Mouse (Mus musculus) spleen, adult 12 weeks (tissue): ENCODE data around the gene Usp5.

Source experiments
- DNase-seq: peaks from one replicate; pipeline ENCODE4 v3.0.0; 2022; ENCODE audit warnings: low spot score

Gene Usp5

DNA sequence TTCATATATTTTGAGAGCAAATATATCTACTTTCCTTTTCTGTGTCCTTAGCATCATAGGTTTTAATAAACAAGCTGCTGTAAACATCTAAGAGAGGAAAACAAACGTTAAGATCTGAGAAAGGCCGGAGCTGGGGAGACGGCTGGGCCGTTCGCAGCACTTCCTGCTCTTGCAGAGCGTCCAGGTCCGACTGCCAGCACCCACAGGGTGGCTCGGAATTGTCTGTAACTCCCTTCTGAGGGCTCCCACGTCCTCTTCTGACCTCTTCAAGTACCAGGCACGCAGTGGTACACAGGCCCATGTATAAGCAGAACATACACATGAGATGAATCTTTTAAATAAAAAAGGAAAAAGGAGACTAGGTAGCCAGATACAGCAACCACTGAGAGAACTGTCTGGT lies 41.6 kb downstream of the Usp5 start:
- DNase-seq, result no peak

DNA sequence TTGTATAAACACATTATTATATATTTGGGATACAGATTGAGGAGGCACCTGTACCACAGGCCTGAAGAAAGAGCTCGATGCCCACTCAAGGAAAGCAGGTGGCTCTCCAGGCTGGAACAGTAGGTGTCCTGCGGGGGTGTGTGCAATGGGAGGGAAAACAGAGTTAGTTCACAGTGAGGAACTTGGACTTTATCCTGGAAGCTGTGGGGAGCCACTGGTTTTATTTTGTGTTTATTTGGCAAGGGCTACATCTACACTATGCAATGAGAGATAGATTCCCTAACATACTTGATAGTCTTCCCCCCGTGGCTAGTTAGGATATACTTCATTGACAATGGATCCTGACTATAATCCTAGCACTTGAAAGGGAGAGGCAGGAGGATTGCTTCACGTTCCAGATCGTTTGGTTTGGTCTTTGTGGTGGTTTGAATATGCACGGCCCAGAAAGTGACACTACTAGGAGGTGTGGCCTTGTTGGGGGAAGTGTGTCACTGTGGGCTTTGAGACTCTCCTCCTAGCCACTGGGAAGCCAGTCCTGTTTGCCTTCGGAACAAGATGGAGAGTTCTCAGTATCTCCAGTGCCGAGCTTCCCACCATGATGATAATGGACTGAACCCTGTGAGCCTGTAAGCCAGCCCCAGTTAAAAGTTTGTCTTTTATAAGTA lies 42.4 kb downstream of the Usp5 start:
- no peak for DNase-seq

DNA sequence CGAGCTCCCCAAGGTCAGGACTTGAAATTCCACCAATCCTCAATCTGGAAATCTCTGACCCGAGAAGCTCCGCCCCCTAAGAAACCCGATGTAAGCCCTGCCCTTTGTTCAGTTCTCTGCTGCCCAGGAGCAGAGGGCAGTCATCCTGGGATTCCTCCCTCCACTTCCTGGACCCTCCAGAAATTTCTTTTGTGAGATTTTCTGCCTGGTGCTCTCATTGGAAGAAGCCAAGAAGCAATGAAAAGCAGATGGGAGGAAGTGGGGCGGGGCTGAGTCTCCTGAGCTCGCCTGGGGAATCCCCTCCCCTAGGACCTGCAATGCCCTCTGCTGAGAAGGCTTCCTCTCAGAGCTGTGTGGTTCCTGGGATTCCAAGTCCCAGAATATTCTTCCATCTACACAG lies 46.8 kb downstream of the Usp5 start:
- DNase-seq, result no peak

GRCm38 (mm10) chr6:124780917-124781316 lies 48.4 kb downstream of the Usp5 start:
- no peak for DNase-seq

GRCm38 (mm10) chr6:124779984-124780416 lies 49.3 kb downstream of the Usp5 start:
- DNase-seq, result no peak

- no peak for DNase-seq
These were observed 49.9 kb downstream of the Usp5 start, which contains the start of gene Lrrc23 for GRCm38 (mm10) chr6:124779222-124779983. Lrrc23 (minus strand) TSS chr6:124779727.

DNA sequence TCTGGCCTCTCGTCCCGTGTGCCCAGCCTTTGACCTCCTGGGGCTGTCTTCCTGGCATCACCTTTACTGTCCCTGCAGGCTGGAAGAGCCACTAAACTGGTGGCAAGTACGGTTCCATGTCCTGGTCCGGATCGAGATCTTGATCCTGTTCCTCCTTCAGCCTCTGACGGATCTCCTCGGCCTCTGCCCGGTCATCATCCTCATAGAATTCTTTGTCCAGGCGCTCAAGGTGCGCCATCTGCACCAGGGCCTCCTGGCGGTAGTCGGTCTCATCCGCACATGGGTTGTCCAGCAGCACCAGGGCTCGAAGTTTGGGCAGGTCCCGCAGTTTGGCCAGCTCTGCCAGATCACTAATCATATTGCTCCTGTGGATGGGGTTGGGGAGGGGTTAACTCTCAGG lies 58.8 kb downstream of the Usp5 start:
- no peak for DNase-seq

GRCm38 (mm10) chr6:124770013-124770412 lies 59.3 kb downstream of the Usp5 start:
- DNase-seq, result no peak

DNA sequence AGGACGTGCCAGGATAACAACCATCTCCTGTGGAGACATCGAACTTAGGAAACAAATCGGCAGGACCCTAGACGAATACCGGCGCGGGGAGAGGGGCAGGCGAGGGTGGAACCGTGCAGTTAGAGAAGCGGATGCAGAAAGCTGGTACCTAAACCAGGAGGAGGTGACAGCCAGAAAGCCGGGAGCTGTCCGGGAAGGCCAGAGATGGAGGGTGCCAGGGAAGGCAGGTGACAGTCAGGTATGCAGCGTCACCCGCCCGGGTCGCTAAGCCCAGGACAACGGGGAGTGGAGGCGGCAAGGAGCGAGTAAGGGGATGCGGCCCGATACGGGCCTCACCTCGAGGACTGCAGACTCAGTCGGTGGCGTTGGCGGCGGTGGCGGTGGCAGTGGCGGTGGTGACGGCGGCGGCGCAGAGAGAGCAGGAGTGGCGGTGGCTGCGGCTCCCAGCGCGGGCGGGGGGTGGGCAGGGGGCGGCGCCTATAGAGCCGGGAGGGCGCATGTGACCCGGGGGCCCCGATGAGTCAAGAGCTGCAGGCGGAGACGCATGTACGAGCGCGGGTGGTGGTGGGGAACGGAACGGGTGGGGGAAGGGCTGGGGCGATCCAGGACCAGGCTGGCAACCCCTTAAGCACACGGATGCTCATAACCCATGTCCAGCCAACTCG lies 60.1 kb downstream of the Usp5 start, which contains the start of gene Eno2:
Gene Eno2 (minus strand): TSS at position 573 of the 665 bp plus-strand sequence.
- DNase-seq, result no peak

DNA sequence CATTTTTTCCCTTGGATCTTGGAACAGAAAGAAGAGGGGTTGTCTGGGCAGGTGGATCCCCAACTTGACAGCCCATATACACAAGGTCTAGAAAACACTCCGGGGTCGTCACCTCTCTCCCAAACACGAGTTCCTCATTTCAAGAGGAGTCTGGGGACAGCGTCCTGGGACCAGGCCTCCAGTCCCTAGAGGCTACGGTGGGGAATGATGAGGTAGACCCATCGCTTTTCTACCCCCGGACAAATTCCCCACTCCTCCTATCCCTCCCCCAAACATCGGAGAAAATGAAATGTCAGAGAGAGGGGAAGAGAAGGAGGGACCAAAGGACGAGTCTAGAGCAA lies 60.6 kb downstream of the Usp5 start:
- DNase-seq, result no peak

DNA sequence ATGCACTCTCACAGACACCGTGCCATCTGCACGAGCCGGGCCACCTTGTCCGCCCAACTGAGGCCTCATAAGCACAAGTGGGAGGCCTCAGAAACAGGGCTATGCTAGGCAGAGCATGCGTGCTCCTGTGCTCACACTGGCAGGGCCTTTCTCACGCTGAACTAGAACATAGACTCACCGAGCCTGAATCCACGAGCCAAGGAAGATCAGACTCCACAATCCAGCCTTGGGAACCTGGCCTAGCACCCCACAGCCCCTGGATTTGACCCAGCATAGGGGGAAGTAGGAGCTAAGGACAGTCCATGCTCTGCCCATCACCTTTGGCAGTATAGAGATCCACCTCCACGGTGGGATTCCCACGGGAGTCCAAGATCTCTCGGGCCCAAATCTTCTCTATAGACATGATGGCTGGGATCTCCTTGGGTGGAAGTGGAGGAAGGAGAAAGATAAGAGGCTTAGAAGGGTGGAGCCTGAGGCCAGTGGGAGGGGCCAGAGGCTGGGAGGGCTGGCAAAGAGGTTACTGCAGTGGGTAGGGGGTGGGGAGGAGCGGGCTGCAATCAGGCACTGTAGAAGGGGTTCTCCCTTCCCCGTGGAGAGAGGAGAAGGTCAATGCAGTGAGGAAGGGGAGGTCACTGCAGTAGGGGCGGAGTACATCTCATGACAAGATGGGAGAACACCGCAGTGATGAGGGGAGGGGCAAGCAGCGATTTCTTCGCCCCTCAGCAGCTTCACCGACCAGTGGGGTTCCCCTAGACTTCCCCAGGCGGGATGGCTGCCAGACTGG lies 61.2 kb downstream of the Usp5 start:
- DNase-seq, result no peak

DNA sequence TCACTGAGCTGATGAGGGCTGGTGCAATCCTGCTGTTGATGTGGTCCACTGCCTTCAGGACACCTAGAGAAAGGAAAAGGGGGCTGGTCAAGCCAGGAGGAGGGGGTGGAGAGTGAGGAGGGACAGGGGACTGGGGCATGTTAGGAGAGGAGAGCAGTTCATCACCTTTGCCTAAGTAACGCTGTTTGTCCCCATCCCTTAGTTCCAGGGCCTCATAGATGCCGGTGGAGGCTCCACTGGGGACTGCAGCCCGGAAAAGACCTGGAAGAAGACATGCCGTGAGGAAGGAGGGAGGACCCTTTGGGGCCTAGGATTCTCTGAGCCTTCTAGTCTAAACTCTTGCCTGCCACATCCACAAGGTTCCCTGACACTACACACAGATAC lies 61.8 kb downstream of the Usp5 start:
- no peak for DNase-seq

GRCm38 (mm10) chr6:124765951-124766350 lies 63.3 kb downstream of the Usp5 start:
- DNase-seq, result no peak
